Mouse (Mus musculus) megakaryocyte, embryonic 14.5 days (primary cell): Measurements from ENCODE around the gene Trp53rkb. TPM values are rescaled to one million over a fixed set of nuclear protein-coding genes. Genes with fewer than 3 reads are reported as not detected.
"Not testable (repeated sequence)": the region's sequence is repeated elsewhere in the genome, so short reads cannot be mapped to it uniquely, and the experiment has no call there.

Experiments
- H3K27me3 ChIP-seq: replicated peaks from 2 replicates; pipeline ENCODE3; 2012; ENCODE audit warnings: inconsistent platforms
- H3K36me3 ChIP-seq: replicated peaks from 2 replicates; pipeline ENCODE3; 2012; ENCODE audit warnings: low read length, inconsistent platforms, mixed read lengths
- H3K4me1 ChIP-seq: 2 replicates; pipeline ENCODE4 v1.6.1; 2012; ENCODE audit warnings: inconsistent platforms
- H3K4me3 ChIP-seq: replicated peaks from 2 replicates; pipeline ENCODE3; 2012; ENCODE audit warnings: moderate library complexity, mild to moderate bottlenecking, inconsistent platforms
- H3K9me3 ChIP-seq: 2 replicates; pipeline ENCODE4 v1.6.1; 2012; ENCODE audit warnings: inconsistent platforms
- FLI1 ChIP-seq: IDR thresholded peaks from 2 replicates; pipeline ENCODE4 v1.6.1; 2012; ENCODE audit warnings: low read length, inconsistent platforms, mixed read lengths
- GATA1 ChIP-seq: IDR thresholded peaks from 3 replicates; pipeline ENCODE4 v1.6.1; 2012; ENCODE audit warnings: mixed read lengths, low read length, inconsistent platforms, borderline replicate concordance
- polyA plus RNA-seq: library from polyadenylated mRNA; stranded (reverse); fragments of >175 nt; gene quantifications from 2 replicates; pipeline ENCODE4 v1.2.3, GENCODE M21; 2012; ENCODE audit warnings: low replicate concordance; ENCODE audit not compliant: insufficient read depth

The Trp53rkb gene
- 1.8 TPM in 1 of 2 replicates, not detected in the other for polyA plus RNA-seq

DNA sequence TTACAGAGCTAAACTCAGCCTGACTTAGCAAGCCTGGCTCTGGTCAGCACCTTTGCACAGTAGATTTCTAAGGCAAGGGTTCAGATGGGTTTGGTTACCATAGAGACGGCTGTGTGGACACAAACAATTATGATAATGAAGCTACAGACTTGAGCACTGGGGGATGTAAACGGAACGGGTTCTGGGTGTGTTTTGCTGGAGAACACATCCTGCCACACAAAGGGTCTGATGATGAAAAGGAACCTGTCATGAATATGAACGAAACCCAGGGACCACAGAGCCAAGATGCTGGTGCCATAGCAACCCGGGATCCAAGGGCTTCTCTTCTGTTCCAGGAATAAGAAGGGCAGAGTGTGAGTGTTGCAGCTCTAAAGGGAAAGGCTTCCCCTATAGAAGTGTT, at the start of gene Trp53rkb:
TSS of gene Trp53rkb (plus strand) at position 177 of the 400 bp plus-strand sequence.
- Histone ChIP-seq H3K27me3 (no peaks in the 10 kb centered on the region), H3K36me3 (peaks cover 16% of the 10 kb centered on the region), H3K4me3 (peak within 1 kb of the TSS; percentile 91), H3K4me1 (peaks cover 22% of the 10 kb centered on the region), H3K9me3 (no peaks in the 10 kb centered on the region)
- TF ChIP-seq GATA1 (no peak), FLI1 (no peak)

- no peak for TF ChIP-seq GATA1
- no peak for TF ChIP-seq FLI1
- H3K27me3 ChIP-seq = peaks cover 55% of the 10 kb centered on the region
- H3K4me3 ChIP-seq = no peak overlapping the region
- H3K9me3 ChIP-seq = no peaks in the 10 kb centered on the region
- no peaks in the 10 kb centered on the region for H3K36me3 ChIP-seq
- peaks cover 28% of the 10 kb centered on the region for H3K4me1 ChIP-seq
These were observed 48.8 kb upstream of the Trp53rkb start for GRCm38 (mm10) chr2:166743504-166743903.

- Histone ChIP-seq H3K4me3 (peak overlapping the region; percentile 69), H3K9me3 (no peaks in the 10 kb centered on the region), H3K27me3 (peaks cover 53% of the 10 kb centered on the region), H3K36me3 (no peaks in the 10 kb centered on the region), H3K4me1 (peaks cover 28% of the 10 kb centered on the region)
- no peak for TF ChIP-seq GATA1
- TF ChIP-seq FLI1 = no peak
These were observed 47.9 kb upstream of the Trp53rkb start for GRCm38 (mm10) chr2:166744433-166744832.

GRCm38 (mm10) chr2:166745849-166746248, 46.5 kb upstream of the Trp53rkb start:
- TF ChIP-seq GATA1 (no peak), FLI1 (no peak)
- no peaks in the 10 kb centered on the region for H3K9me3 ChIP-seq
- H3K27me3 ChIP-seq = peaks cover 52% of the 10 kb centered on the region
- H3K36me3 ChIP-seq = no peaks in the 10 kb centered on the region
- H3K4me1 ChIP-seq = peaks cover 24% of the 10 kb centered on the region
- peak overlapping the region; percentile 47 for H3K4me3 ChIP-seq

GRCm38 (mm10) chr2:166746261-166746913, 45.9 kb upstream of the Trp53rkb start:
- peaks cover 24% of the 10 kb centered on the region for H3K4me1 ChIP-seq
- H3K9me3 ChIP-seq, H3K36me3 ChIP-seq: not testable (repeated sequence)
- H3K4me3 ChIP-seq = peak overlapping the region; percentile 47
- H3K27me3 ChIP-seq = peaks cover 48% of the 10 kb centered on the region

DNA sequence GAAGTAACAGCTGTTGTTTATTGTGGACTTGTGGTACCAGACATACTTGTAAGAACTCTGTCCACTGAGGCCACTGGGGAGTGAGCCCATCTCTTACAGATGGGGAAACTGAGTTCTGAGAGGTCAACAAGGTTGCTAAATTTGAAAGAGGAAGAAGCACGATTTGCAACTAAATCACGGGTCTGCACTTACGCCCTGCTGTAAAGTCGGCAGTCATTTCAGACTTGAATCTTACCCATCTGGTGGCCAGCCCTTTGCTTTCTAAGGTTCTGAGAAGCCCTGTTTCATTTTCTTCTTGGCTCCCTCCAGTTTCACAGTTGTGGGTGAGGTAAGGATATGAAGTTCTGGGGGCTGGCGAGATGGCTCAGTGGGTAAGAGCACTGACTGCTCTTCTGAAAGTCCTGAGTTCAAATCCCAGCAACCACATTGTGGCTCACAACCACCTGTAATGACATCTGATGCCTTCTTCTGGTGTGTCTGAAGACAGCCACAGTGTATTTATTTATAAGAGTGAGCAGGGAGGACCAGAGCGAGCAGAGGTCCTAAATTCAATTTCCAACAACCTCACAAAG, 41.6 kb upstream of the Trp53rkb start:
- peaks cover 20% of the 10 kb centered on the region for H3K4me1 ChIP-seq
- no peak overlapping the region for H3K4me3 ChIP-seq
- H3K9me3 ChIP-seq = no peaks in the 10 kb centered on the region
- TF ChIP-seq GATA1 (no peak), FLI1 (no peak)
- H3K27me3 ChIP-seq = peaks cover 64% of the 10 kb centered on the region
- H3K36me3 ChIP-seq = no peaks in the 10 kb centered on the region

GRCm38 (mm10) chr2:166754194-166754593, 38.1 kb upstream of the Trp53rkb start:
- peaks cover 78% of the 10 kb centered on the region for H3K27me3 ChIP-seq
- TF ChIP-seq GATA1 (no peak), FLI1 (no peak)
- no peak overlapping the region for H3K4me3 ChIP-seq
- no peaks in the 10 kb centered on the region for H3K36me3 ChIP-seq
- H3K9me3 ChIP-seq = no peaks in the 10 kb centered on the region
- H3K4me1 ChIP-seq = peaks cover 23% of the 10 kb centered on the region

DNA sequence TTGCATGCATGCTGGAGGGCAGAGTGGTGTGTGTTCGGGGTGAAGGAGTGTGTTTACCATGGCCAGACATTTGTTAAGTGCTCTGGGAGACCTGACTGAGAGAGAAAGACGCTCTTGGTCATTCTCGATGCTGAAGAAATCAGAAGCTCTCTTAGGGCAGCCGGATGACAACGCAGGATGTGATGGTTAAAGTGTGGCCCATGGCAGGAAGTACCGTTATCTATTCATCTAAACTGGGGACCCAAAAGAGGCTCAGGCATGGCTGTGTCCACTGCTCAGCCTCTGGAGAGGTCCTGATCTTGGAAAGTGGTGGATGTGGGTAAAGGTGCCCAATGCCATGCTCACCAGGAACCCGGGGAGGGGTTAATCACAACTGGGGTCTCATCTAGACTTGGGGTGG, 37.6 kb upstream of the Trp53rkb start:
- H3K4me3 ChIP-seq = peak overlapping the region; percentile 30
- TF ChIP-seq FLI1 (no peak), GATA1 (no peak)

DNA sequence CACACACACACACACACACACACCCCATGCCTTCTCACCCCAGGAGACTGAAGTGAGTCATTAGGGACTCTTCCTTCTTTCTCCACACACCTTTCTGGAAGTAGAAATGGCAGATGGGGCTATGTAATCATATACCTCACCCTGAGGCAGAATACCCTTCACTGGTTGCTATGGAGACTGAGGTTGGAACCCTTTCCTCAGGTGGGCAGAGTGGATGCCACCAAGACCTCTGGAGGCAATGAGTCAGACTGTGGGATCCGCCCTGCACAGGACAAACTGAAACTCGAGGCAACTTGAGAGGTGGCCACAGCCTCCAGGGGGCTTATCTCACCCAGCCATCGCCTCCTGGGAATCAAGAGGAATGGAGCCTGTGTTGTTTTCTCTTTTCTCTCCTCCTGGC, 34.4 kb upstream of the Trp53rkb start:
- Histone ChIP-seq H3K9me3 (no peaks in the 10 kb centered on the region), H3K36me3 (no peaks in the 10 kb centered on the region), H3K4me3 (no peak overlapping the region), H3K4me1 (peaks cover 23% of the 10 kb centered on the region), H3K27me3 (peaks cover 74% of the 10 kb centered on the region)
- TF ChIP-seq FLI1 (no peak), GATA1 (no peak)

More for the DNA sequence above, 37.6 kb upstream of the Trp53rkb start:
- no peaks in the 10 kb centered on the region for H3K9me3 ChIP-seq
- peaks cover 23% of the 10 kb centered on the region for H3K4me1 ChIP-seq
- H3K36me3 ChIP-seq = no peaks in the 10 kb centered on the region
- peaks cover 78% of the 10 kb centered on the region for H3K27me3 ChIP-seq

GRCm38 (mm10) chr2:166764051-166764450, 28.3 kb upstream of the Trp53rkb start:
- Histone ChIP-seq H3K4me1 (no peaks in the 10 kb centered on the region), H3K9me3 (peaks cover 5% of the 10 kb centered on the region; the same call in 1 of the 2 replicates), H3K36me3 (no peaks in the 10 kb centered on the region), H3K4me3 (no peak overlapping the region), H3K27me3 (peaks cover 53% of the 10 kb centered on the region)
- TF ChIP-seq FLI1 (no peak), GATA1 (no peak)
